Mouse (Mus musculus) thymus, postnatal 14 days (tissue): ENCODE data around the gene Ddx18.

ENCODE experiments used
- DNase-seq: peaks from one replicate; pipeline ENCODE4 v3.0.0; 2021

Gene Ddx18

GRCm38 (mm10) chr1:121567521-121568489 is at the start of gene Ddx18:
Gene Ddx18 (minus strand): TSS chr1:121567989.
- DNase-seq, result peak; percentile 97

DNA sequence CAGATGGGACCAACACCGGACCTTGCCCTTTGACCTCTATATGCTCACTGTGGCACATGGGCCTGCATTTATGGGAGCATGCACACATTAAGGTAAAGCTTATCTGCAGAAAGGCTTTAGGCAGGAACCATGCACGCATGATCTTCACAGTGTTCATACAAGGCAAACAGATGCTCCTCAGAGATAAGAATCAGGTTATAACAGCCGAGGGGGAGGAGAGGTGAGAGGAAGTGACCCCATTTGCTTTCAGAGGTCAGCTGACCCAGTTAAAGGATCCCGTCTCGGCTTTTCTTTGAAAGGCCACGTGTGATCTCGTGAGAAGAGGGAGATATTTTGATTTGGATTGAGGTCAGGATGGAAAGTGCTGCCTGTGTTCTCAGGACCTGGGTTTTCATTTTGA is 40.2 kb upstream of the Ddx18 start:
- DNase-seq, result peak; percentile 70

DNA sequence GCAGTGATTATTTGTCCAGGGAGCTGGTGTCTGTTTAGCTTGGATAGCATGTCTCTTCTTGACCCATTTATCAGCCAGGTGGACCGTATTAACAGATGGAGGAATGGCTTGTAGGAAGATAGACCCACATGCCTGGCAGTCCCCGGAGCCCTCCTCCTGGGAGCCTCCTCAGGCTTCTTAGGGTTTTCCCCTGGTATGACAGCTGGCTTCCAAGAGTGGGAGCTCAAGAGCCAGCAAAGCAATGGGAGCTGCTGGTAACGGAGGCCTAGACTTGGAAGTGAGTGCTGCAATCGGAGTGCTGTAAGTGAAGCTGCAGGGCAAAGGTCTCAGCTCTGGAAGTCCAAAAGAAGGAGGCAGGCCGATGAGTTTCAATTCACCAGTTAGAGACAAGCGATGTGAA is 37.3 kb upstream of the Ddx18 start:
- peak; percentile 38 for DNase-seq

- DNase-seq, result no peak
Measured at GRCm38 (mm10) chr1:121601893-121602292, 34.1 kb upstream of the Ddx18 start.

DNA sequence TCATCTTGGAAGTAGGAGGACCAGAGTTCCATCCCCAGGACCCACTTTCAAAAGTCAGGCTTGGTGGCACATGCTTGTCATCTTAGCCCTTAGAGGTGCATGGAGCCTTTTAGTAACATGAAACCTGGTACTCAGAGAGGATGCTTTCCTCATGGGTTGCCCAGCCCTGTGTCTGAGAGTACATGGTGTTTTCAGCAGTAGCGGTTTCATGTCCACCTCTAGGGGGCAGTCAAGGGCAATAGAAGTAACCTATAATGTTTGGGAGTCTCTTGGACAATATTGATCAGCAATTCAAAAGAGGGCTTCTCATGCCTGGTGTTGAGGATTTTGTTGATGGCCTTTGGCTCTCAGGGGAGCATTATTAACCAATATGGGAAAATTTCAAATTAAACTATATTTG is 33.3 kb upstream of the Ddx18 start:
- peak; percentile 77 for DNase-seq

DNA sequence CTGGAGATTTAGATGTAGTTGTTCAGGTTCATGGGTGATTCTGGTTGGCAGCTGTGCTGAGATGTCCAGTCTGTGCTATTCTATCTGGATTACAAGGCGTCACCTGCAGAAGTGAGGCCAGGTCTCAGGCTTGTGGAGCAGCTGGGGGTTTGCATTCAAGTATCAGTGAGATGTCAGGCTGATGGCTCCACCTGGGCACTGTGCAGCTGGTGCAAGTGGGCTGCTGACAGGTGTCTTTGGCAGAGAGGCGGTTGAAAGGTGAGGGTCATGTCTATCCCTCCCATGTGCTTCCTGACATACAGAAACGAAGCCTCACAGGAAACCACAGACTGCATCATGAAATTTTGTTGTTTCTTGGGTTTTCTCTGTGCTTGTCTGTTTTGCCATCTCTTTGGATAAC is 30.6 kb upstream of the Ddx18 start:
- DNase-seq, result peak; percentile 83

DNA sequence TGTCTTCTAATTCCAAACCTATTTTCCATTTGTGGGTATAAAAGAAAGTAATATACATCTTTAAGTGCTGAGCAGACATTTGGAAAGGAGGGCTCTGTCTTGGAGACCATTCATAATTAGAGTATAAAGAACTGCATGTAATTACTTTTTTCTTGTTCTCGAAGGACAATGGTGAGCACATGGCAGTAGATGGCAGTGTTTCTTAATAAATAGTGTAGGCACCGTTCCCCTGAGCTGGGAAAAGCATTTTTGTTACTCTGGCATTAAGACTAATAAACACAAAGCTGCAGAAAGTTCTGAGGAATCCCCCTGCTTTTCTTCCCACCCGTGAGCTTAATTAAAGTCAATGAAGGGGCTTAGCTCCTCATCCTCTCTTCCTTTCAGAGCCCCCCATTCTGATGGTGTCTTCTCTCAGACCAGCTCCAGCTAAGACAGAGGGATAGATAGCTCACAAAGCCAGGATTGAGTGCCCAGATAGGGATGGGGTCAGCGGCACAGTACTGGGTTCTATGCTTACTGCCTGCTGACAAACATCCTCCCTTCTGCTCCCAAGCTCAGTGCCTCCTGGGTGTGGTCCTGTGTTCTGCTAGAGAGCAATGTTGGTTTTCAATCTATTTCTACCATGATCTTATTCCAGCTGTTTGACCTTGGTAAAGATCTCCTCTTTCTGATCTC is 29.3 kb upstream of the Ddx18 start:
- peak; percentile 47 for DNase-seq

DNA sequence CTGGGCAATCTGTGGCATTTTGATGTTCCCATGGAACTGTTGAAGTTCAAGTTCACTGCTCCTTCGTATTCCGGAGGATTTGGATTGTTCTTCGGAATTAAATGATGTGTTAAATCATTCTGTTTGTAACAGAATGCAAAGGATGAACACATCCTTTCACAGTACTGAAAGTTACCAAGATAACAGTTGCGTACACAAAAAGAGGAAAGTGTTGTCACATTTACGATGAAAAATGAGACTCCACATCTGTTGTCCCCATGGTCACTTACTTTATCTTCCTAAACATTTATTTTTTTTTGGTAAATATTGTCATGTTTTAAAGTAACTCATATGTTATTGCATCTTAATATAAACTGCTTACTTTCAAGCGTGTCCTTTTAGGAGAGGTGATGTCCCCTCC is 17.0 kb upstream of the Ddx18 start:
- no peak for DNase-seq

GRCm38 (mm10) chr1:121581133-121581855 is 13.5 kb upstream of the Ddx18 start:
- no peak for DNase-seq

- no peak for DNase-seq
Measured at GRCm38 (mm10) chr1:121577491-121577890, 9.7 kb upstream of the Ddx18 start.

GRCm38 (mm10) chr1:121570522-121570921 is 2.7 kb upstream of the Ddx18 start:
- no peak for DNase-seq

- no peak for DNase-seq
Measured at GRCm38 (mm10) chr1:121557861-121558260, 9.9 kb downstream of the Ddx18 start.

DNA sequence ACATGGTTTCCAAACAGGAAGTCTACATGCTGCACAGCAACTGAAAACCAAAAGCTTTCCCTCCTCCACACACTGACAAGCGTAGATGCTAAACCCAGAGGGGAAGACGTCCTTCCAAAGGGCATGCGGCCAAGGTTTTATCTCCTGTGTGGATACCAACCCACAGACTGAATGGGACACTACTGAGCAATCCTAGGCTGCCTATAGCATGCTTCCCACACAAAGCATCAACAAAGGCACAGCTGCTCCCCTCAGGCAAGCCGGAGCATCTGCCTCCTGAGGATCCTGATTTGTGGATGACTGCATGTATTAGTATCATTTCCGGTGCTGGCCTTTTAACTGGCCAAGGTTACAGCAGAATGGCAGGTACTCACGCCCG is 16.3 kb downstream of the Ddx18 start:
- no peak for DNase-seq

- no peak for DNase-seq
Measured at GRCm38 (mm10) chr1:121550801-121551456, 16.9 kb downstream of the Ddx18 start.

DNA sequence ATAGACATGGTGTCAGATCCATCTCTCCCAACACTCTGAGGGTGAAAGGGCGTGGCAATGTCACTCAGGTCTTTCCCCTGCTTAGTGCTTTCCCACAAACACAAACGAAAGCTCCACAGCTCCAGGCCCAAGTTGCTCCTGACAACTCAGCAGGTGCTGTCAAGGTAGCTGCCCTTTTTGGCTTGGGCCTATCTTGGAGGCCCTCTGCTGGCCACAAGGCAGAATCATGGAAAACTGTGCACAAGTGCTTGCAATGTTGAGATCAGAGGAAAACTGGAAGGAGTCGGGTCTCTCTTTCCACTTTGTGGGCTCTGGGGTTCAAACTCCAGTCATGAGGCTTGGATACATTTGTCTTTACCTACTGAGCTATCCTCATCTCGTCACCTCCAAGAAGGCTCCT is 18.3 kb downstream of the Ddx18 start:
- DNase-seq, result peak; percentile 23

- DNase-seq, result no peak
Measured at GRCm38 (mm10) chr1:121548667-121549066, 19.1 kb downstream of the Ddx18 start.

DNA sequence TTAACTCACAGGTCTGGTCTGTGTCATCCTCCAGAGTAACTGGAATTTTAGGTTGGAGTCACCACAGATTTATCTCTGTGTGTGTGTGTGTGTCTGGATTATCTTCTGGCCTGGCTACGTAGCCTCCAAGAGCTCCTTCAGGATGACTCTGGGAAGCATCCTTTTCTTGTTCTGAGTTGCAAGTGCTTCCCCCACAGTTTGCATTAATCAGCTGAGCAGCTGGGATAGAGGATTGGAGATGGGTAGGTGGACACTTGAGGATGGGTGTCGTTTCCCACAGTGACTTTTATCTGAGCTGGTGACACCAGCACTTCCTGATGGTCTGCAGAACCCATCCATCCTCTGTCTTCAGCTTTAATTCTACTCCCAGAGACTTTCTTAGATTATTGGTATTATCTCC is 20.9 kb downstream of the Ddx18 start:
- no peak for DNase-seq

GRCm38 (mm10) chr1:121540361-121540760 is 27.4 kb downstream of the Ddx18 start:
- DNase-seq, result no peak

GRCm38 (mm10) chr1:121531439-121531838 is 36.4 kb downstream of the Ddx18 start:
- no peak for DNase-seq

DNA sequence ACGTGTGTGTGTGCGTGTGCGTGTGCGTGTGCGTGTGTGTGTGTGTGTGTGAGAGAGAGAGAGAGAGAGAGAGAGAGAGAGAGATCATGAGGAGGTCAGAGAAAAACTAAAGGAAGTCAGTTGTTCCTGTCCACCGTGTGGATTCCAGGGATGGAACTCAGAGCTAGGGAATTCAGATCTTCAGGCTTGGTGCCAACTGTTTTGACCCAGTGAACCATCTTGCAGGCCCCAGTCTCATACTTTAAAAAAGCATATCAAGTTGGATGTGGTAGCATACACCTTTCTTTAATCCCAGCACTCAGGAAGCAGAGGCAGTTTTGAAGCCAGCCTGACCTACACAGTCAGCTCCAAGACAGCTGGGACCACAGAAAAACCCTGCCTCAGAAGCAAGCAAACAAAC is 38.5 kb downstream of the Ddx18 start:
- no peak for DNase-seq

- DNase-seq, result no peak
Measured at GRCm38 (mm10) chr1:121528399-121528720, 39.4 kb downstream of the Ddx18 start, which contains the start of gene Htr5b. Gene Htr5b (minus strand): TSS chr1:121528465.

DNA sequence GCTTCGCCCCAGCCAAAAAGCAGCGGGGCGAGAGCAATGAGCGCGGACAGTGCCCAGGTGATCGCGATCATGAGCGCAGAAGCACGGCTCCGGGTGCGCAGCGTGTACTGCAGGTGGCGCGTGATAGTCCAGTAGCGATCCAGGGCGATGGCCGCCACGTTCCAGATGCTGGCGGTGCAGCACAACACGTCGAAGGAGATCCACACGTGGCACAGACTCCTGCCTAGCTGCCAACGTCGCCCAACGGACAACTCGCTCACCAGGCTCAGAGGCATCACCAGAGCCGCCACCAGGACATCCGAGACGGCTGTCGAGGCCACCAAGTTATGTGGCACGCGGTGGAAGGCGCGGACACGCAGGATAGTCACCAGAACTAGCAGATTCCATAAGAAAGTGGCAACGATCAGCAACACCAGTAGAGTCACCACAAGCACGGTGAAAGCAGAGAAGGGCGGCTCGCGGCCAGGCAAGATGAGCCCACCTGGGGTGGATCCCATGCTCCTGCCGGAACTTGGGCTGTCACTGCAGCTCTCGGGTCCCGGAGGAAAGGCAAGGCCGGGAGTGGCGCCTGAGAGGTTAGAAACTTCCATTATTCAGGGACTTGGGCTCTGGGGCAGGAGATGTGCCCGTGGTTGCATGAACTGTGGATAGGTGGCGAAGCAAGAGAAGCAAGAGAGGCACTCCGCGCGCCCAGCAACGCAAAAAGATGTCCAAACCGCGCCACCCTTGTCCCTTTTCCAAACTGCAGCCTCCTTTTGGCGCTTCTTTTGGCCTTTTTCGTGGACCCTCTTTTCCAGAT is 40.0 kb downstream of the Ddx18 start:
- DNase-seq, result no peak
